Mouse (Mus musculus) urinary bladder, postnatal 4 days (tissue): ENCODE measurements around the gene Wdr44.
"Not testable (repeated sequence)": the region's sequence is repeated elsewhere in the genome, so short reads cannot be mapped to it uniquely, and the experiment has no call there.

ENCODE experiments used
- DNase-seq, 2 experiments: peaks; one replicate each; pipeline ENCODE4 v3.0.0; 2021 to 2022; ENCODE audit warnings: low spot score in 2 of 2

Wdr44 gene

DNA sequence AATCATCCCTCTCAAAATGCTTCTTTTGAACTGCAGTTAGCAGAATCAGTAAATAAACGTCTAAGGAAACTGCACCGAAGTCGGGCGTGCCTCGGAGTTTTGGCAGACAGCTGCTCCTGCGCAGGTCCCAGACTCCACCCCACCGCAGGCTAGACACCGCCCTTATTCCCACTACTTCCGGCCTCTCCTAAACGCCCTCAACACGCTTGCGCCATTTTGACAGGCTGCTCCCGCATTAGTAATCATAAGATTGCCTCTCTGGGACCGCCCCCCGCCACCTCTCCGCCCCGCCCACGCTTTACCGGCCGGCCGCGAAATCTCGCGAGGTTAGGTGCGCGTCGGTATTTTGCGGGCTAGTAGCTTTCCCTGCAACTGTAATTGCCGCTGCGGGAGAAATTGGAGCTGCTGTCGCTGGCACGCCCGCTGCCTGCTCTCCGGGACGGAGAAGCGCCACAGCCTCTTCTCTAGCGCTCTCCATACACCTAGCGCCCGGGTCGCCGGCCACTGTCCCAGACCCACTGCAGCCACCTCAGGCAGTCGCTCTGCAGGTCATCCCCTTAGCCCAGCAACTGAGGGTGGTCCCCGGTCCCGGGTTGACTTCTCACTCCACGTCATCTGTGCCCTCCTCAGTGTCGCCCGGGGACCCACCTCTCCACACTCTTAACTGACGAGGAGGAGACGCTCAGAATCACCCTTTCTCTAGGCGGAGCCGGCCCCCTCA, at the start of gene Wdr44:
Wdr44 (plus strand) TSS at position 330 of the 721 bp plus-strand sequence.
- peak; percentile 90 to 93 for DNase-seq

DNA sequence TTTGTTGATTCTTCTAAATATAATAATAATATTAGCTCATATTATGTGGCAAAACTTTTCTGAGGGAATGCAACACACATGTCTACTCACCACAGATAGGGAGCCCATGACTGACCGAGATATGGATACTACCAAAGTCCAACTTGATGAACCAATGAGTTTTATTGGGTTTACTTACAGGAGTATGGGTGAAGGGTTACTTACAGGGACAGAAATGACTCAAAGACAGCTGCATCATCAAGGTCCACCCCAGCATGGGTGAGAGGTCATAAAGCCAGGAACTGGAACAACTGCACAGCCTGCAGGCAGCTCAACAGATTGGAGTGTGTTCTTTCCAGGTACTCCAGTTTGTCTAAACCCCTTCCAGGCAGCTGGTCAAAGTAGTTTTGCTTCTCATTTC, 44.5 kb upstream of the Wdr44 start:
- no peak for DNase-seq

DNA sequence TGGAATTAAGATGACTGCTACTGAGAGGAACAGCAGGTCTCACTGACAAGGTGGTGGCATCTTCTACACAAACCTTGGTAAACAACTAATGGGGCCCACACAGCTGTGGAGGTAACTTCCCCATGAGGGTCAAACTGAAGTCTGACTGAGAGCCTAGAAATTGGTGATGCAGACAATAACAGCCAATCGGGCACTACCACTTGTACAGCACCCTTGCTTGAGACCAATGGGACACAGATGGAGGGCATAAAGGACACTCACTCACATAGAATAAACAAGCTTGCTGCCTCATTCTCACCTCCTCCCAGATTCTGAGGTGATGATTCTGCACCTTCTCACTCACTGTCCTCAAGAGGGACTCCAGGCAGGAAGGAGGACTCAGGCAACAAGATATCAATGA, 30.6 kb upstream of the Wdr44 start:
- DNase-seq, result no peak

DNA sequence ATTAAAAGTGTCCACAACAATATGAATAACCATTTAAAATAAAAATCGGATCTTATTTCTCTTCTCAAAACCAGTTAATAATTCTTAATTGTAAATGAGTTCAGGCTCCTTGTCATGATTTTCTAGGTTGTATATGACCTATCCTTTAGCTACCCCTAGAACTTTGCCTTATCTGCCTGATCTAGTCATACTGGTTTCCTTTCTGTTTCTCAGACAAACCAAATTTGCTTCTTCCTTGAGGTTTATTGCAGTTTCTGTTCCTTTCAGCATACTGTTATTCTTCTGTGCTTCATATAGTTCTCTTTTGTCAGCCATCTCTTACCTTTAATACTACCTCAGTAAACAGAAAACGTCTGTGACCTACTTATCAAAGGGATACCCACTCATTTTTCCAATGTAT, 19.7 kb upstream of the Wdr44 start:
- no peak for DNase-seq

DNA sequence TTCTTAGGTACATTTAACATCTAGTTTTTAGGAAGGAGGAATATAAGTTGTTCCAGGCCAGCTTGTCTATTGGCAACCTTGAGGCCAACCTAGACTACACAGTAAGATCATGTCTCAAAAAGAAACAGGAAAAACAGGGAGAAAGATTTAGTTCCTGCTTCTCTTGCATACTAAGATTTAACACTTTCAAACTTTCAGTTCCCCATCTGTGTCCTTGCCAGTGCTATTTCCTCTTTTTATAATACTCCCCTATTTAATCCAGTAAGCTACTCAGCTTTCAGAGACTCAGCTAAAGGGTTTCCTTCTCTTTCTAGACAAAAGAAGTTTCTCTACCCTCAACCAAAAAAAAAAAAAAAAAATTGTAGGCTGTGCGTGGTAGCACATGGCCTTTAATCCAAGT, 17.4 kb upstream of the Wdr44 start:
- no peak for DNase-seq

DNA sequence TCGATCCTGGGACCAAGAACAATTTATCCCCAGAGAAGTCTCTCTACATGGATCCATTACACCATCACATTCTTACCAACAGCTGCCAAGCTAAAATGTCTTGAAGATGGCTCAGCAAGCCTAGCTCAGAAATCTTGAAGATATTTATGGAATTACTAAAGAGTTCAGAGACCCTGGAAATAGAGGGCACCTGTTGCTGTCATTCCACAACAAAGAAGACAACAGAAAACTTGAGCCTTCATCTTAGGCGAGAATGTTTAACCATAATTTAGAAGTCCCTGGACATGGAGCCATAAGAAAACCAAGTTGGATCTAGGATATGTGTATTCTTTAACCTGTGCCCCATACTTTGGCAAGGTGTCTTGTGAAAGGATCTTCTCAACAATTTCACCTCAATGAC, 16.3 kb upstream of the Wdr44 start:
- no peak for DNase-seq

DNA sequence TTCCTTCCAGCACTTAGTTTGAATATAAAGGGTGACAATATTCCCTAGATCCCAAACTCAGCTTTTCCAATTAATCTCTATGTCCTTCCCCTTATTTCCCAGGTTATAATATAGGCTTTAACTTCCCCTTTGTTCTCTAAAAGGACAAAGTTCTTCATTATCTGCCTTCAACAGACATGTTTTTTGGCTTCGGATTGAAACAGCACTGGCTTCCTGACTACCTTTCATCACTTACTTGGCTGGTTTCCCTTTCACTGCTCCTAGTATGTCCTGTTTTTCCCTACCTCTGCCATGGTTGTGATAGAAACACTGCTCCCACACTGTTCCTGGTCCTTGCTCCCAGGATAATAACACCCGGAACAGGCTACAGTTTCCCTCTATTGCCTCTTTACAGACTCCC, 15.3 kb upstream of the Wdr44 start:
- DNase-seq, result no peak

DNA sequence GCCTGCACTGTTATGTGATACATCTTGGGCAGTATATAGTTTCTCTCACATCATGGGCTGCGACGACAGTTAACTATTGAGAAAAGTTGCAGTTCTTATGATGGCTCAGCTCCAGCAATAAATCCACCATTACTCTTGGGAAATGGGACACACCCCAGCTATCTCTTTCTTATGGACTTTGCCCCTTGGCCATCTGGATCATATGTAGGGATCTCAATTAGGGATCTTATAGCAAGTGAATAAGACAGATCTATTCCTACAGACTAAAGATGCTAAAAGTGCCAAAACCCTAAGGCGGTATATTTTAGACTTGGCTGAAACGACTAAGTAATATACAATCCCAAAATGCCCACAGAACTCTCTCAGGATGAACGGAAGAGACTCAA, 522 bp upstream of the Wdr44 start:
- DNase-seq, result no peak

DNA sequence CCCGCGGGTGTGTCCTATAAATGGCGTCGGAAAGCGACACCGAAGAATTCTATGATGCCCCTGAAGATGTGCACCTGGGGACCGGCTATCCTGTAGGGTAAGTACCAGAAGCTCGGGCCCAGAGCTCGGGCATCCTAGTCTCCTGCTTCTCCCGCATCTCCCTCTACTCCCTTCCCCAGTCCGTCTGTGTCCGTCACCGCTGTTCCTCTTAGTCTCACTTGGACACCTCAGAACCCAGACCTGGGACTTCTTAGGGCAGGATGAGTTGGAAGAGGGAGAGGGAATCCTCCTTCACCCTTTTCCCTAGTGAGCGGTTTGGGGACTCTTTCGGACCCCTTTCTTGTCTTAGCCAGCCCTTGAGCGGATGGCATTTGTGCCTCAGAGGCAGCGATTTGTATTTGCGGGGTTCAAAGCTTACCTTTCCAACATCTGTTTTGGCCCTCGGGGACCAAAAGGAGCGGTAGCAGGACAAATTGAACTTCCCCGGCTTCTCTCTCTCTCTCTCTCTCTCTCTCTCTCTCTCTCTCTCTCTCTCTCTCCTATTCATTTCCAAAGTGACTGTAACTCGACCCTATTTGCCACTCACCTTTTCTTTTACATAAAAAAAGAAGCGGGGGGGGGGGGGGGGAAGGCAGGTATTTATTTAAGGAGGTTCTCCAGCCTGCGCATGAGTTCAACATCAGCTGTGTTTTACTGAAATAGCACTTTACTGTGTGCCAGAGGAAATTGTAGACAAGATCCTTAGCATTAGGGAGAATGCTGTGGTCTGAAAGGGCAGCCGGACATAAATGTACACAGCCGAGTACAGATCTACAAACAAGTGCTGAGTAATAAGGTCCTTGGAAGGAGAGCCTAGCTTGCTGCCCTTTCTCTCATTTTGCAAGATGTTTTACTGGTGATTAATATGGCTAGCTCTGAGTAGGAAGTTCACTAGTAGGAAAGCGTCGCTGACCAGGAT, 871 bp downstream of the Wdr44 start:
- no peak for DNase-seq

DNA sequence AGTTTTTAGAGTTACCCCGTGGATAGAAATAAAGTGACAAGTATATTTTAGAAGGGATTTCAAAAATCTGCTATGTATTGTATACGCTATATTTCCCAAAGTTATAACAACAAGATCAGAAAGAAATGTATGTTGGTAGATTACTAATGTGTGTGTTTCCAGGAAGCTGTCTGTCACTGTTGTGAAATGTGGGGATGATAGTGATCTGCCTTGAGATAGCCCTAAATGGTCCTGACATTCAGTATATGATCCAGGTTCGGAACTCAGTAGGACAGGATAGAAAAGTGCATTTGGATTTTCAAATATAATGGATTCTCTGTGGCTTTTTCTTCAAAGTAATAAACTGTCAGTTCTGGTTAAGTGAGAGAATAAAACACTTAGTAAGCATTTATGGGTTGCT, 1.7 kb downstream of the Wdr44 start:
- DNase-seq, result no peak

DNA sequence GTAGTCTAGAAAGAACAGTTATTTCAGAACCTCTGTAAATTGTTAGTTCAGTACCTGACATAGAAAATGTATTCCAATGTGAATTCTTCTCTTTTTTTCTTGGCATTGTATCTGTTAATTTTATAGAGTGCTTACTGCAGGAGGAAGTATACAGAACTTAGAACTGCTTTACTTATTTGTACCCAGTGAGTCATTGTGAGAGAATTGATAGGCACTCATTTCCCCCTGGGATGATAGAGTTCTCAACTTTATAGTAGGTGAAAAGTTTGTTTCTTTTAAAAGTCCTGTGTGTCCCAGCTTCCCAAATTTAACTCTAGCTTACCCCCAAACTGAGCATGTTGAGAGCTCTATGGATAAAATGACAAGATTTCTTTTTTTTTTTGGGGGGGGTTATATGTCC, 2.3 kb downstream of the Wdr44 start:
- DNase-seq, result no peak

DNA sequence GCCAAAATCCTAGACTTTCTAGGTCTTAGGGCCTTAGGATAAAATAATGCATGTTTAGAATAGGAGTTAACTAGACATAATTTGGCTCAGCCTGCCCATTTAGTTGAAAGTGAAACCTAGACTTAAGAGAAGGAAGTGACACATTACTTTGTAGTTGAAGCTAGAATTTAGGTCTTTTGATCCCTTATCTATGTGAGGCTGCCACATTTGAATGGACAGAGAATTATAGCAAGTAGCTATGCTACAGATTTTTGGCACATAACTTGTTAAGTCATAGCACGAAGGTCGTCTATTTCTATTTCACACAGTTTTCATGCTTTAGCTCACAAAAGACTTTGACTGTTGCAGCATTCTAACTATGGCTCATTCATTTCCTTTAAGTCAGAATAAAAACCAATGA, 4.5 kb downstream of the Wdr44 start:
- no peak for DNase-seq

DNA sequence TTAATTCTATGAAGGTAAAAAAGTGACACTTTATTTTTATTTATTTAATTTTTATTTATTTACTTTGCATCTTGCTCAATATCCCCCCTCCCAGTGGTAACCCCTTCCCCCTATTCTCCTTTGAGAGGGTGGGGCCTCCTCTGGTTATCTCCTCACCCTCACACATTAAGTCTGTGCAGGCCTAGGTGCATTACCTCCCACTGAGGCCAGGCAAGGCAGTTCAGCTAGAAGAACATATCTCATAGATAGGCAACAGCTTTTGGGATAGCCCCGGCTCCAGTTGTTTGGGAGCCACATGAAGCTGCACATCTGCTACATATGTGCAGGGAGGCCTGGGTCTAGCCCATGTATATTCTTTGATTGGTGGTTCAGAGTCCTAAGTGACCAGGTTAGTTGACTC, 6.2 kb downstream of the Wdr44 start:
- no peak for DNase-seq

DNA sequence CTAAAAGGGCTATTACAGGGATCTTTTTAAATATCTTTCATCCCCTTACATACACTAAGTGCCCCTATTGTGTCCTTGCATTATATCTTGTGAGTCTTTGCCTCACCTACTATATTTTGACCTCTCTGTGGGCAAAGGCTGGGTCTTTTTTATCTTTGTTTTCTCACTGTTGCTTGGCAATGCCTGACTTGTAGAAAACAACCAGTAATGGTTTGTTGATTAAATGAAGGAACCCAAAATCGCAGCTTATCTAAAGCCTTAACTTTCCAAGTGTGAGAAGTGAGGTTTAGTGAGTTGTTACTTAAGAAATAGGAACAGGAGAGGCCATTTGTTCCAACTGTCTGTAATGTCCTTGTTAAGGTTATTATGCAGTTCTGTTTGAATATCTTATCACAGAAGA, 24.4 kb downstream of the Wdr44 start:
- no peak for DNase-seq

DNA sequence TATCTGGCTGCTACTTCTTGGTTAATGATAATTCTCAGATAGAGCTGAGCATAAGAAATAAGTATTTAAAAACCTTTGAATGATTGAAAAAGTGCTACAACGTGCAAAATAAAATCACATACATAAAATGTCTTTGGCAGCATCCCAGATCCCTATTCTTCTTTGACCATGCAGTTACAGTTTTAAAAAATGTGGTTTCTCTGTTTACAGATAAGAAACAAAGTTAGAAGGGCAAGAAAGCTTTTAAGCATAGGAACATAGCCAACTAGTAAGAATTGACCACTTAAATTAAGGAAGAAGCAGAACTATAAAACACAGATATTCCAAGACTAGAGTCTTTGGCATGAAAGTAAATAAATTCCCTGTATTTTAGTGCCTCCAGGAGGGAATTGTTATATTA, 34.6 kb downstream of the Wdr44 start:
- no peak for DNase-seq

DNA sequence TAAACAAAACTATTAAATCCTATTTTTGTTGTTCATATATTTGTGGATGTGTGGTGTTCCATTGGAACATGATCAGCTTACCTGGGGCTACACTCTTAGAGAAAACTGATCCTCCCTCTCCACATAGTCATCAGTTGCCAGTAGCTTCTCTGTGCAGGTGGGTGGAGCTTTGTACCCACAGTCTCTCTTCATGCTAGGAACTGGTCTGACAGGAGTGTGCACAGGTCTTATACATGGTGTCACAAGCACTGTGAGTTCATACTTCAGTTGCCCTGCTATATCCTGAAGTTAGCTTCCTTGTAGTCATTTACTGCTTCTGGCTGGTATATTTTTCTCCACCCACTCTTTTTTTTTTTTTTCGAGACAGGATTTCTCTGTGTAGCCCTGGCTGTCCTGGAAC, 61.8 kb downstream of the Wdr44 start:
- DNase-seq, result no peak

DNA sequence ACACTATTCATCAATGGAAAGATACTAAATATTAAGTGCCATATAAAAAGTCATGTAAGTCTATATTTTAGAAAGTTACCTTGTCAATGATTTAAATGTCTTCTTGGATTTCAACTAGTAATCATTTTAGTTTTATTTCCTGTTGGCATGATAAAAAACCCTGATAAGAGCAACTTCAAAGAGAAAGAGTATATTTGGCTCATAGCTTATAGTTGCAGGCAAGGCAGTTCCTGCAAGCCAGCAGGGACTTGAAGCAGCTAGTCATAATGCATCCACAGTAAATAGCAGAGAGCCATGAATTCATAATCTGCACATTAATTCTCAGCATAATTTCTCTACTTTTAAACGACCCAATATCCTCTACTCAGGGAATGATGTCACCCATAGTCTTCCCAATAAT, 75.0 kb downstream of the Wdr44 start:
- no peak for DNase-seq

DNA sequence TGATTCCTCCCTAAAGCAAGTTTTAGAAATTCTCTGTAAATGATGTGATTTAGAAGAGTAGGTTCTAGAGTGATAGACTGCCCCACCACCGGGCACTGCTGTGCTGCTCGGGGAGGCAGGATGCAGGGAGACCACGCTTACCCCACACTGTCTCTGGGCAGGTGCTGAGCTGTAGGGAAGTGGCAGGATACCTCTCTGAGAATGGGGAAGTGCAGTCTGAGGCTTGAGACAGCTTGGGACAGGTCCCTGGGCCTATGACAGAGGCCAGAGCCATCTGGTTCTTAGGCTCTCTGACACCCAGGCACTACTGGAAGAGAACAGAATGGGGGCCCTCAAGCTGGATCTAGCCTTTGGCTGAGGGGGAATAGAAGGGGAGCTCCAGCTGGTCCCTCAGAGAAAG, 114.3 kb downstream of the Wdr44 start:
- no peak for DNase-seq

DNA sequence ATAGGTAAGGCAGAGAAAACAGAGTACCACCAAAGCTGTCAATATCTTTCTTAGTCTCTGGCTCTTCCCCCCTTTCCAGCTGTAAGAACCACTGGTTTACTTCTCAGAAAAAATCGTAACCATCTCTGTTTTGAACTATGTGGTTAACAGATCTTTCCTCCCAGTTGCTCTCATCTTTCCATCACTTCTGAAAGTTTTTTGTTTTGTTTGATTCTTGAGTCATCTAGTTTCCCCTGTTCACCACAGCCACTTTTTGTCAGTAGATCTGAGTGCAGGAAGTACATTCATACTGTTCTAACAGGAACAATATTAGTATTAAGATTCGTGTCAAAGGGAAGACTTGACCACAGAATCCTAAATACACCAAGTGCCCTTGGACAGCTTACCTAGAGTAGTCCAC, 117.5 kb downstream of the Wdr44 start:
- DNase-seq, result no peak

DNA sequence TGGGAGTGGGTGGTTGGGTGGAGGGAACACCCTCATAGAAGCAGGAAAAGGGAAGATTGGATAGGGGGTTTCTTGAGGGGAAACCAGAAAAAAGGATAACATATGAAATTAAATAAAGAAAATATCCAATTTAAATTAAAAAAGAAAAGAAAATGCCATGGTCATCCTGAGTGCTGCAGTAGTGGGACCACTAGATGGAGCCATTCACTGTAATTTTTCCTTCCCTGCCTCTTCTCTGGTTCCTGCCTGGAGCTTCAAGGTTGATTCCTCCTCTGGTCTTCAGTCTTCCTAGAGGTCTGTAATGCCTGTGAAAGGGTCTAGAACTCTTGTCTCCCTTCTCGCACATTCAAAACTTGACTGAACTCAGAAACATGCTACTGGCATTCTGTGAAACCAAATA, 120.4 kb downstream of the Wdr44 start:
- not testable (repeated sequence) for DNase-seq

DNA sequence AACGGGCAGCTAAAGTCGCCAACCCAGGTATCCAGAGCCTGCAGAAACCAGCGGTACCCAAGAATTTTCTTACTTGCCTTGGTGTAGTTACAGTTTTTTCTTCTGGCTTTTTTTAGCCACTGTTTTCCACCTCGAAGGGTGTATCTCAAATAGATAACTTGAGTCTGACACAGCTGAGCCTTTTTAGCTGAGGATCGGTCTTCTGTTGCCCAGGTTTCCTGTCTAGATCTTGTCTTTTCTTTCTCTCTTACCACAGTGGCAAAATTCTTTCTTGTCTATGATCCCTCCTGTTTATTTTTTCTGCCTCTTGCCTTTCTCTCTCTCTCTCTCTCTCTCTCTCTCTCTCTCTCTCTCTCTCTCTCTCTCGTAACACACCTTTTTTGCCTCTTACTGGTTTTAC, 130.0 kb downstream of the Wdr44 start:
- not testable (repeated sequence) for DNase-seq

DNA sequence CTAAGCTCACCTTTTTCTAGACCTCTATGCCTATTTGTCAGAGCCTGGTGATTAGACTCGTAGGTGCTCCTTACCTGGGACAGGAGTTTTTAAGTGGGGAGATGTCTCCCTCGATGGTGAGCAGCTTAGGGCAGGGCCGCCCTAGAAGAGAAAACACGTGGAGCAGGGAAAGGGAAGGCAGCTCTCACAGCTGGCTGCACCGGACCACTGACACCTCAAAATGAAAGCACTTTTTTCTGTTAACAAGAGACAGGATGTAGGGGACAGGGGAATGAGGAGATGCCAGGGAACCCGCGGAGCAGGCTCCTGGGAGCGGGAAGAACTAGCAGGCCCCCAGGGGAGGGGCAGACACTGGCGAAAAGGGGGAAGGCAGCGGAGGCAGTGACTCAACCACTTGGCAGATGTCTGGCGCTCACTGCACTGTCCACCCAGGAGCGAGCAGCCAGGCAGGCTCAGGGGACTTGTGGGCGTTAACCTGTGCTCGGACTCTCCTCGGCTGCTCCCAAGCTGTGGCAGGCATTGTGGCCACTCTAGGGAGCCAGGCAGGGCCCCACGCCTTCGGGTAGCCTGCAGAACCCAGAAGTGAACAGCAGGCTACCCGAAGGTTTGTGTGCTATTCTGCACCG, 130.7 kb downstream of the Wdr44 start:
- no peak for DNase-seq

DNA sequence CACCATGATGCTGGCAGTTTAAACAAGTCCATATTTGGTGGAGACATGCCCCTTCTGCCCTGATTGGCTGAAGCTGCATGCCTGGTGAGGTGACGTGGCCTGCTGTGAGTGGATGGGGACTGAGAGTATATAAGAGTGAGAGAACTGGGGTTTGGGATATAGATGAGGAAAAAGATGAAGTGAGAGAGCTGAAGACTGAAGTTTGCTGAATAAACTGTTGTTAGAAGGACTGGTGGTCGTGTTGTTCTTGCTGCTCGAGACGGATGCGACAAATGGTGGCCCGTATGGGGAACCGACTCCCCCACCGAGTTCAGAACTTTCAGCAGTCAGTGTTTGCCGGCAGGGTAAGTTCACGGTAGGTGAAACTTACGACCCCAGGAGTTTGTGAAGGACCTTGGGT, 140.9 kb downstream of the Wdr44 start:
- not testable (repeated sequence) for DNase-seq
